Comparison of ENCODE assay signal across 1 mouse cellular context in the genomic region with DNA sequence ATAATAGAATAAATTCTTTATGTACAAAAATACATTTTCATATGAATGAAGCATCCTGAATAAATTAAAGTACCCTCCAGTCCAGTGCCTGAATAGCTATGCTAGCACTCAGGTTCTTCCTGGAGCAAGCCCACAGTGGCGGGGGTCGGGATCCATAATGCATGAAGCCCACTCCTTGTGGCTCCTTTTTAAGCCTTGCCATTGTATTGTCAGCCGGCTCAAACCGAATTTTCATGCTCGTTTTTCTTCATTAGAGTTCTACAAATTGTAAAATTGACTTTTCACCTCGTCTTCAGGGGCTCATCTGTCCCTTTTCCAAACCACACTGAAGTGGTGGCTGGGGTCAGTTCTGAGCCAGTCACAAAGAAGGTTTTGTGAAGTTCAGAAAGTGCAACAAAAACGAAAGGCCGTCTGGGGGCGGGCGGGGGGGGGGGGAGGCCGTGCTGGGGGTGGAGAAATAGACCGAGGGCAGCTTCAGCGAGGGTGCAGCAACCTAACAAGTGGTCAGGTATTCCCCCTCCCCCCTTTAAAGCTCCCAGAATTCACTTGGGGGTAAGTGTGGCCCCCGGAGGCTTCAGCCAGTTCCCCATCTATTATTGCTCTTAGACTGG.
TF ChIP-seq lines count a peak whose summit lies in the region.

No protein-coding gene starts in this region.

TF ChIP-seq in CH12.LX, 34 proteins besides CTCF, POLR2A, EP300 and RAD21:
- no peak for TF ChIP-seq ELF1 (IDR thresholded peaks at IDR 0.05; ENCODE audit: low read depth, low read length)
- TF ChIP-seq NRF1 (IDR thresholded peaks at IDR 0.05; ENCODE audit: low read depth, low read length) = no peak
- TF ChIP-seq USF2 (conservative IDR thresholded peaks at IDR 0.05; ENCODE audit: low read depth, low read length) = no peak
- TF ChIP-seq MAZ (IDR thresholded peaks at IDR 0.05; ENCODE audit: low read depth, low read length) = no peak
- TF ChIP-seq KAT2A (IDR thresholded peaks at IDR 0.05; ENCODE audit: insufficient replicate concordance, low read length) = no peak
- no peak for TF ChIP-seq MEF2A (IDR thresholded peaks at IDR 0.05; ENCODE audit: borderline replicate concordance, low read depth, low read length)
- no peak for TF ChIP-seq GABPA (IDR thresholded peaks at IDR 0.05; ENCODE audit: insufficient replicate concordance, low read depth, low read length)
- TF ChIP-seq BHLHE40 (IDR thresholded peaks at IDR 0.05; ENCODE audit: low read depth, low read length) = no peak
- no peak for TF ChIP-seq PAX5 (IDR thresholded peaks at IDR 0.05; ENCODE audit: low read length)
